In genomic region chr6:99521038-99521640, GRCm38 (mm10) we compare ENCODE assay signal across 8 mouse cellular contexts. TPM values are rescaled to one million over a fixed set of nuclear protein-coding genes. Genes with fewer than 3 reads are reported as not detected.
DNase-seq lines count a peak whose midpoint lies in the region; ATAC-seq and TF ChIP-seq lines count a peak whose summit lies in the region.

No protein-coding gene starts in this region.

- H3K36me3 ChIP-seq in E14TG2a.4 (ENCODE audit: insufficient read depth, low read length) = no peaks in the 10 kb centered on the region
- H3K36me3 ChIP-seq in forebrain, embryonic 14.5 days (ENCODE audit: control insufficient read depth, insufficient read depth, low read length) = no peaks in the 10 kb centered on the region

- peaks cover 43% of the 10 kb centered on the region for H3K27me3 ChIP-seq in E14TG2a.4 (ENCODE audit: insufficient read depth, low read length)
- H3K27me3 ChIP-seq in forebrain, embryonic 14.5 days (replicated peaks; ENCODE audit: control insufficient read depth, insufficient read depth, low read length) = no peaks in the 10 kb centered on the region

- H3K27ac ChIP-seq in bone marrow macrophage, adult 2 months (ENCODE audit: insufficient read depth, low read depth, low read length) = peak overlapping the region; percentile 70
- H3K27ac ChIP-seq in forebrain, embryonic 14.5 days (ENCODE audit: low read depth, low read length) = peak overlapping the region; percentile 100

- H3K4me3 ChIP-seq in E14TG2a.4 (replicated peaks; ENCODE audit: low read length) = peak overlapping the region; percentile 78
- peak overlapping the region; percentile 67 for H3K4me3 ChIP-seq in bone marrow macrophage, adult 2 months (ENCODE audit: insufficient read depth, low read length)
- peak overlapping the region; percentile 77 for H3K4me3 ChIP-seq in forebrain, embryonic 14.5 days (ENCODE audit: low read depth, low read length)

- intact Hi-C loops in heart, postnatal 36 days (cut with DNase I) = loop anchor here (2.0 to 5.0 kb wide), 5 partner anchors 36 to 994 kb away; no protein-coding TSS in a partner anchor

- no peak for TF ChIP-seq POLR2A in bone marrow macrophage, adult 2 months (IDR thresholded peaks at IDR 0.05; ENCODE audit: borderline replicate concordance, low read depth, low read length)

- H3K9ac ChIP-seq in forebrain, embryonic 14.5 days (ENCODE audit: low read length) = peak overlapping the region; percentile 96

- DNase-seq in forebrain, embryonic 14.5 days (ENCODE audit: low spot score) = peak; percentile 77
- DNase-seq in heart, postnatal 36 days = peak; percentile 72 to 81
- peak; percentile 42 for DNase-seq in layer of hippocampus, postnatal 10 days (ENCODE audit: low spot score in 2 of 2)
- DNase-seq in lung, postnatal 25 days (ENCODE audit: low spot score) = peak; percentile 67
- peak; percentile 65 to 73 for DNase-seq in right cerebral cortex, postnatal 10 days (ENCODE audit: low spot score in 2 of 2)
- DNase-seq in urinary bladder, postnatal 36 days (ENCODE audit: low spot score in 2 of 2) = peak; percentile 43 to 64

- H3K4me1 ChIP-seq in E14TG2a.4 (replicated peaks; ENCODE audit: low read depth, low read length) = peaks cover 25% of the 10 kb centered on the region
- peaks cover 8% of the 10 kb centered on the region for H3K4me1 ChIP-seq in bone marrow macrophage, adult 2 months (ENCODE audit: control insufficient read depth, insufficient read depth, low read length)
- 0 out of 2 replicates have a peak, but pooled peaks cover 3% of the 10 kb centered on the region for H3K4me1 ChIP-seq in forebrain, embryonic 14.5 days (ENCODE audit: control insufficient read depth, insufficient read depth, low read length)

- no peaks in the 10 kb centered on the region for H3K9me3 ChIP-seq in E14TG2a.4 (ENCODE audit: low read length)
- no peaks in the 10 kb centered on the region for H3K9me3 ChIP-seq in forebrain, embryonic 14.5 days (replicated peaks; ENCODE audit: control insufficient read depth, low read length)

- ATAC-seq in forebrain, embryonic 14.5 days = peak; percentile 38

- under 1% methylated on average over 48 of the region's 54 CpGs for WGBS in forebrain, embryonic 14.5 days

- H3K4me2 ChIP-seq in forebrain, embryonic 14.5 days (ENCODE audit: low read length) = peak overlapping the region; percentile 98

- TF ChIP-seq CTCF in E14TG2a.4 (conservative IDR thresholded peaks at IDR 0.05; ENCODE audit: low read length) = no peak
- TF ChIP-seq CTCF in bone marrow macrophage, adult 2 months (IDR thresholded peaks at IDR 0.05; ENCODE audit: low read depth, low read length) = no peak

RNA-seq across cellular contexts. Expression of gene Foxp1, which starts 1.4 kb away (rescaled TPM):
- 73.4 and 77.6 TPM in 2 replicates for polyA plus RNA-seq in bone marrow macrophage, adult 2 months (2012; ENCODE audit: insufficient read depth, insufficient read length, missing spikeins)
- 63.3 and 89.2 TPM in 2 replicates for polyA plus RNA-seq in forebrain, embryonic 14.5 days (2014; fragmentation: Nextera tagmentation; extraction: Ambion mirVana)
- 10 to 100 TPM; 31.9 to 39.3 TPM for total RNA-seq in heart, postnatal 36 days (2021)
- 100 to 1,000 TPM; 139 to 149 TPM for total RNA-seq in layer of hippocampus, postnatal 10 days (2021)

Comparison
In these comparisons a context has a peak if more than half of its experiments do, and no peak if none do; other contexts are left out.
1. Peak in every context shown above with its lines: DNase-seq, ATAC-seq, H3K4me3 ChIP-seq and H3K27ac ChIP-seq.